Mouse (Mus musculus): ENCODE data around the gene Dpysl4. TPM values are rescaled to one million over a fixed set of nuclear protein-coding genes. Genes with fewer than 3 reads are reported as not detected.

Gene Dpysl4
- polyA plus RNA-seq, 1 experiment from 2014 or later, result 24.1 TPM

DNA sequence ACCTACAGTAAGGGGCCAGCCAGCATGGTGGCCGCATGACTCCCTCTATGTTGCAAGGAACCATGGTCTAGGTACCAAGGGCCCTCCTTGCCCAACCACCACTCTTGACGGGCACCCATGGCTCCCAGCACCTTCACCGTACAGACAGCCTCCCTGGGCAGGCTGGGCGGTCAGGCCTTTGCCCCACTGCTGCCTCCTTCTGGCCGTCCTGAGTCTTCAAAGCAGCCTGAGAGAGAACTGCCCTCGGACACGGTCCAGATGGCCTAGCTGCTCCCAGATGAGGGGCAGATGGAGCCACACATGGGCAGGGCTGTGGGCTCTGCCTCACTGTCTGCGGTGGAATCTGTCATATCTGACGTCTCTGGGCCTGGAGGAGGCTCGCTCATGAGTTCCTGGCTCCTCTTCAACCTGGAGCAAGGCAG lies 18.2 kb downstream of the Dpysl4 start:
- no peak for ATAC-seq (ENCODE audit: insufficient number of reproducible peaks, insufficient read depth, low FRiP score, low read depth)
- no peak overlapping the region for H3K27ac ChIP-seq (ENCODE audit: low read length)

DNA sequence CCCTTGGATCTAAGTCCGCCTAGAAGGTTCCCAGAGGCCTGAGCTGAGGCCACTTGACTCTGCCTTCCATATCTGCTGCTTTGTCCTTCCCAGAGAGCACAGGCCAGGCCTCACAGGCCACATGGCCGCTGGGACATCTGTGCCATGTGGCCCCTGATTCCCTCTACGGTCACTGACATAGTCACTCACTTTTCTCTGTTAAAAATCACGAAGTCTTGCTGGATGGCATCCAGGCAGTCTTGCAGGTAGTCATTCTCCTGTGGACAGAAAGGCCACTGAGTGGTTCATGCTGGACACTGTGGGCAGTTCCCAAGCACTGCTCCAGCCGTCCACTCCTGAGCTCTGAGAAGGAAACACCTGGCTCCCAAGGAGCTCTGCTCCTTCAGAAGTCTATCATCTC lies 19.3 kb downstream of the Dpysl4 start:
- no peaks in the 10 kb centered on the region for H3K36me3 ChIP-seq (ENCODE audit: control insufficient read depth, insufficient read depth, low read length)
- 81% methylated on average over 5 of the region's 5 CpGs for WGBS
- no peaks in the 10 kb centered on the region for H3K9me3 ChIP-seq (ENCODE audit: control insufficient read depth, low read depth, low read length)
- H3K4me3 ChIP-seq (ENCODE audit: low read depth, low read length), result no peak overlapping the region
- no peaks in the 10 kb centered on the region for H3K27me3 ChIP-seq (ENCODE audit: control insufficient read depth, insufficient read depth, low read length)
- H3K4me2 ChIP-seq (replicated peaks; ENCODE audit: low read depth, low read length), result no peak overlapping the region
- H3K9ac ChIP-seq (replicated peaks; ENCODE audit: low read depth, low read length), result no peak overlapping the region
- no peak overlapping the region for H3K27ac ChIP-seq (ENCODE audit: low read length)
- no peak for ATAC-seq (ENCODE audit: insufficient number of reproducible peaks, insufficient read depth, low FRiP score, low read depth)
- H3K4me1 ChIP-seq (ENCODE audit: control insufficient read depth, insufficient read depth, low read length), result no peaks in the 10 kb centered on the region

More for the DNA sequence above, 18.2 kb downstream of the Dpysl4 start:
- H3K9me3 ChIP-seq (ENCODE audit: control insufficient read depth, low read depth, low read length), result no peaks in the 10 kb centered on the region
- H3K36me3 ChIP-seq (ENCODE audit: control insufficient read depth, insufficient read depth, low read length), result no peaks in the 10 kb centered on the region
- no peak overlapping the region for H3K4me3 ChIP-seq (ENCODE audit: low read depth, low read length)
- H3K9ac ChIP-seq (replicated peaks; ENCODE audit: low read depth, low read length), result no peak overlapping the region
- H3K27me3 ChIP-seq (ENCODE audit: control insufficient read depth, insufficient read depth, low read length), result no peaks in the 10 kb centered on the region
- WGBS, result 60% methylated on average over 10 of the region's 10 CpGs
- H3K4me2 ChIP-seq (replicated peaks; ENCODE audit: low read depth, low read length), result no peak overlapping the region
- no peaks in the 10 kb centered on the region for H3K4me1 ChIP-seq (ENCODE audit: control insufficient read depth, insufficient read depth, low read length)

DNA sequence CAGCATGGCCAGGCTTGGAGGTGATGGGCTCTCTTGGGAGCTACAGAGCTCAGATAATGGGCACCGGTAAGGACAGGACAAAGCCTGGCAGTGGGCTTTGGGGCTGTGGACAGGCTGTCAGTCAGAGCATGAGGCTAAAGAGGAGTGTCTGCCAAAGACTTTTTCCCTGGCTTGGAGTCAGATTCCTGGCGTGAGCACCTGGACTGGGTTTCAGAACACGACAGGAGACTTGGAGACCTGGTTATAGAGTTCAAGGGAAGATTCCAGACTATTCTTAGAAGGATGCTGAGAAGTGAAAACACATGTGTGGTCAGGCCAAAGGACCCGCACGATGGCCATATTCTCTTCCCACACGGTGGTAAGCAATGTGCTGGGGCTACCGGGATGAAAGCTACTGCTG lies 19.9 kb downstream of the Dpysl4 start:
- Histone ChIP-seq H3K27me3 (ENCODE audit: control insufficient read depth, insufficient read depth, low read length) (no peaks in the 10 kb centered on the region), H3K9ac (replicated peaks; ENCODE audit: low read depth, low read length) (no peak overlapping the region), H3K36me3 (ENCODE audit: control insufficient read depth, insufficient read depth, low read length) (no peaks in the 10 kb centered on the region), H3K4me3 (ENCODE audit: low read depth, low read length) (no peak overlapping the region), H3K9me3 (ENCODE audit: control insufficient read depth, low read depth, low read length) (no peaks in the 10 kb centered on the region), H3K4me2 (replicated peaks; ENCODE audit: low read depth, low read length) (no peak overlapping the region), H3K27ac (ENCODE audit: low read length) (no peak overlapping the region), H3K4me1 (ENCODE audit: control insufficient read depth, insufficient read depth, low read length) (no peaks in the 10 kb centered on the region)
- WGBS, result 93% methylated on average over 7 of the region's 7 CpGs
- no peak for ATAC-seq (ENCODE audit: insufficient number of reproducible peaks, insufficient read depth, low FRiP score, low read depth)

DNA sequence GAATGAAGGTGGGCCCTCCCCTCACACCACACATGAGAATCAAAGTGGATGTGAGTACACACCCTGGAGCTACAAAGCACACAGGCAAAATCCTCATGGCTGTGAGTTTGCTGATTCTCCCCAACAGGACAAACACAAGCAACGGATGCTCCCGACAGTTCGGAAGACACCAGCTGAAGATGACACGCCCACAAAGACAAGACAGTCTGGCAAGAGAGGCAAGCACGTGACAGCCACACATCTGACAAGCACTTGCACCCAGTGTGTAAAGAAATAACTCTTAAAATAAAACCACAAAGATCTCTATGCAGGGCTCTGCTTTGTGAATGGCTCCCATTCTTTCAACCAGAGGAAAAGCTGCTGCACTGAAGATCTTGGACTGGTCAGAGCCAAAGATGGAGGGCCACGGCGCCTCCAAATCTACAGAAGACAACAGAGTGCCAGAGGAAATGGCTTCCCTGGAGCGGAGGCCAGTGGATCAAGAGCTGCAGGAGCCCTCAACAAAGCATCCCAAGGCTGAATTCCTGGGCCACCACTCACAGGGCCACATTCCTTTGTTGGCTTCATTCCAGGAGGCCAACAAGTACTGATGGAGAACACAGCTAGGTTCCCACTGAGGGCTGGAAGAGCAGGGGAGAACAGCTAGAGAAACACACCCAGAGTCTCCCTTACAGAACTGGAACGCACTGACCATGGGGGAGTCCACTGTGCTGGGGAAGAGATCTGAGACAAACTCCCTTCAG lies 22.3 kb downstream of the Dpysl4 start:
- Histone ChIP-seq H3K4me2 (replicated peaks; ENCODE audit: low read depth, low read length) (no peak overlapping the region), H3K27ac (ENCODE audit: low read length) (no peak overlapping the region), H3K36me3 (ENCODE audit: control insufficient read depth, insufficient read depth, low read length) (no peaks in the 10 kb centered on the region), H3K27me3 (ENCODE audit: control insufficient read depth, insufficient read depth, low read length) (no peaks in the 10 kb centered on the region), H3K9me3 (ENCODE audit: control insufficient read depth, low read depth, low read length) (no peaks in the 10 kb centered on the region), H3K9ac (replicated peaks; ENCODE audit: low read depth, low read length) (no peak overlapping the region), H3K4me1 (ENCODE audit: control insufficient read depth, insufficient read depth, low read length) (no peaks in the 10 kb centered on the region), H3K4me3 (ENCODE audit: low read depth, low read length) (no peak overlapping the region)
- no peak for ATAC-seq (ENCODE audit: insufficient number of reproducible peaks, insufficient read depth, low FRiP score, low read depth)
- 88% methylated on average over 9 of the region's 9 CpGs for WGBS

GRCm38 (mm10) chr7:139119152-139119774 lies 33.5 kb downstream of the Dpysl4 start:
- H3K4me2 ChIP-seq (replicated peaks; ENCODE audit: low read depth, low read length), result no peak overlapping the region
- H3K27me3 ChIP-seq (ENCODE audit: control insufficient read depth, insufficient read depth, low read length), result no peaks in the 10 kb centered on the region
- no peak overlapping the region for H3K4me3 ChIP-seq (ENCODE audit: low read depth, low read length)
- no peaks in the 10 kb centered on the region for H3K36me3 ChIP-seq (ENCODE audit: control insufficient read depth, insufficient read depth, low read length)
- WGBS, result 44% methylated on average over 13 of the region's 13 CpGs
- ATAC-seq (ENCODE audit: insufficient number of reproducible peaks, insufficient read depth, low FRiP score, low read depth), result no peak
- H3K4me1 ChIP-seq (ENCODE audit: control insufficient read depth, insufficient read depth, low read length), result no peaks in the 10 kb centered on the region
- no peaks in the 10 kb centered on the region for H3K9me3 ChIP-seq (ENCODE audit: control insufficient read depth, low read depth, low read length)
- H3K27ac ChIP-seq (ENCODE audit: low read length), result no peak overlapping the region
- H3K9ac ChIP-seq (replicated peaks; ENCODE audit: low read depth, low read length), result no peak overlapping the region

- Histone ChIP-seq H3K36me3 (ENCODE audit: control insufficient read depth, insufficient read depth, low read length) (no peaks in the 10 kb centered on the region), H3K9ac (replicated peaks; ENCODE audit: low read depth, low read length) (no peak overlapping the region), H3K4me1 (ENCODE audit: control insufficient read depth, insufficient read depth, low read length) (no peaks in the 10 kb centered on the region), H3K27me3 (ENCODE audit: control insufficient read depth, insufficient read depth, low read length) (no peaks in the 10 kb centered on the region), H3K9me3 (ENCODE audit: control insufficient read depth, low read depth, low read length) (no peaks in the 10 kb centered on the region), H3K4me2 (replicated peaks; ENCODE audit: low read depth, low read length) (no peak overlapping the region), H3K27ac (ENCODE audit: low read length) (no peak overlapping the region), H3K4me3 (ENCODE audit: low read depth, low read length) (no peak overlapping the region)
- no peak for ATAC-seq (ENCODE audit: insufficient number of reproducible peaks, insufficient read depth, low FRiP score, low read depth)
- WGBS, result 49% methylated on average over 2 of the region's 2 CpGs
Measured at GRCm38 (mm10) chr7:139119775-139120153, 34.0 kb downstream of the Dpysl4 start.

- Histone ChIP-seq H3K27ac (ENCODE audit: low read length) (no peak overlapping the region), H3K27me3 (ENCODE audit: control insufficient read depth, insufficient read depth, low read length) (no peaks in the 10 kb centered on the region), H3K4me3 (ENCODE audit: low read depth, low read length) (no peak overlapping the region), H3K4me1 (ENCODE audit: control insufficient read depth, insufficient read depth, low read length) (peaks cover 6% of the 10 kb centered on the region; the same call in 1 of the 2 replicates), H3K9me3 (ENCODE audit: control insufficient read depth, low read depth, low read length) (no peaks in the 10 kb centered on the region), H3K4me2 (replicated peaks; ENCODE audit: low read depth, low read length) (no peak overlapping the region), H3K9ac (replicated peaks; ENCODE audit: low read depth, low read length) (no peak overlapping the region), H3K36me3 (ENCODE audit: control insufficient read depth, insufficient read depth, low read length) (no peaks in the 10 kb centered on the region)
- WGBS, result 84% methylated on average over 4 of the region's 4 CpGs
- ATAC-seq (ENCODE audit: insufficient number of reproducible peaks, insufficient read depth, low FRiP score, low read depth), result no peak
Measured at GRCm38 (mm10) chr7:139125881-139126280, 40.1 kb downstream of the Dpysl4 start.

GRCm38 (mm10) chr7:139126549-139126948 lies 40.7 kb downstream of the Dpysl4 start:
- ATAC-seq (ENCODE audit: insufficient number of reproducible peaks, insufficient read depth, low FRiP score, low read depth), result no peak
- Histone ChIP-seq H3K27me3 (ENCODE audit: control insufficient read depth, insufficient read depth, low read length) (no peaks in the 10 kb centered on the region), H3K4me1 (ENCODE audit: control insufficient read depth, insufficient read depth, low read length) (peaks cover 6% of the 10 kb centered on the region; the same call in 1 of the 2 replicates), H3K9ac (replicated peaks; ENCODE audit: low read depth, low read length) (no peak overlapping the region), H3K27ac (ENCODE audit: low read length) (no peak overlapping the region), H3K4me2 (replicated peaks; ENCODE audit: low read depth, low read length) (no peak overlapping the region), H3K36me3 (ENCODE audit: control insufficient read depth, insufficient read depth, low read length) (no peaks in the 10 kb centered on the region), H3K4me3 (ENCODE audit: low read depth, low read length) (no peak overlapping the region), H3K9me3 (ENCODE audit: control insufficient read depth, low read depth, low read length) (no peaks in the 10 kb centered on the region)
- 72% methylated on average over 7 of the region's 7 CpGs for WGBS
